Mouse (Mus musculus) cerebellum, adult 2 months (tissue): ENCODE measurements around the gene Sh3gl2.

Experiments used
- CTCF ChIP-seq: fragments of 200-500 bp; IDR thresholded peaks from 2 replicates; pipeline ENCODE4 v1.5.1; 2011; ENCODE audit warnings: low read depth, mild to moderate bottlenecking, control low read depth, low read length, moderate library complexity, borderline replicate concordance; ENCODE audit not compliant: insufficient read depth
- POLR2A ChIP-seq: fragments of 200-500 bp; IDR thresholded peaks from 2 replicates; pipeline ENCODE4 v1.6.1; 2011; ENCODE audit warnings: low read length, control low read depth, borderline replicate concordance; ENCODE audit not compliant: insufficient read depth

DNA sequence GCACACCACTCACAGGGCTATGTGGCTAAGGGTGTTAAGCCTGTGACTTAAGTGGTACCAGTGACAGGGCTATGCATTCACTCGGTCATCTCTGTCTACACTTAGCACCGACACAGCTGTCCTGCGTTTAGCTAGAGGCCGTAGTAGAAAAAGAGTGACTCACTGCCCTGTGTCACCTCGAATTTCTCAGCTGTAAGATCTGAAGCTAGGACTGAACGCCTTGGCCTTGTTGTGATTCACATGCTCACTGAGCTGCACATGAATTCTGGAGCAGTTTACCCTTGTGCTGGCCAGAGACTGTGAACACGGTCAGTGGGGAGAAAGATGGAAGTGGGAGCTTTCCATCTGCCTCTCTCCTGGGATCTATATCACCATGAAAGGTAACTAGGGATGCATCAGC, 2.3 kb upstream of the Sh3gl2 start:
- TF ChIP-seq CTCF = no peak
- TF ChIP-seq POLR2A = 0 out of 2 replicates have a peak, but pooled peaks have one; percentile 9
